Mouse (Mus musculus) megakaryocyte, embryonic 14.5 days (primary cell): Measurements from ENCODE around the gene Cacng5. TPM values are rescaled to one million over a fixed set of nuclear protein-coding genes. Genes with fewer than 3 reads are reported as not detected.

Source experiments
- H3K27me3 ChIP-seq: replicated peaks from 2 replicates; pipeline ENCODE3; 2012; ENCODE audit warnings: inconsistent platforms
- H3K36me3 ChIP-seq: replicated peaks from 2 replicates; pipeline ENCODE3; 2012; ENCODE audit warnings: low read length, inconsistent platforms, mixed read lengths
- H3K4me1 ChIP-seq: 2 replicates; pipeline ENCODE4 v1.6.1; 2012; ENCODE audit warnings: inconsistent platforms
- H3K4me3 ChIP-seq: replicated peaks from 2 replicates; pipeline ENCODE3; 2012; ENCODE audit warnings: moderate library complexity, mild to moderate bottlenecking, inconsistent platforms
- H3K9me3 ChIP-seq: 2 replicates; pipeline ENCODE4 v1.6.1; 2012; ENCODE audit warnings: inconsistent platforms
- FLI1 ChIP-seq: IDR thresholded peaks from 2 replicates; pipeline ENCODE4 v1.6.1; 2012; ENCODE audit warnings: low read length, inconsistent platforms, mixed read lengths
- GATA1 ChIP-seq: IDR thresholded peaks from 3 replicates; pipeline ENCODE4 v1.6.1; 2012; ENCODE audit warnings: mixed read lengths, low read length, inconsistent platforms, borderline replicate concordance
- polyA plus RNA-seq: library from polyadenylated mRNA; stranded (reverse); fragments of >175 nt; gene quantifications from 2 replicates; pipeline ENCODE4 v1.2.3, GENCODE M21; 2012; ENCODE audit warnings: low replicate concordance; ENCODE audit not compliant: insufficient read depth

The Cacng5 gene
- polyA plus RNA-seq, 1 experiment: not detected

DNA sequence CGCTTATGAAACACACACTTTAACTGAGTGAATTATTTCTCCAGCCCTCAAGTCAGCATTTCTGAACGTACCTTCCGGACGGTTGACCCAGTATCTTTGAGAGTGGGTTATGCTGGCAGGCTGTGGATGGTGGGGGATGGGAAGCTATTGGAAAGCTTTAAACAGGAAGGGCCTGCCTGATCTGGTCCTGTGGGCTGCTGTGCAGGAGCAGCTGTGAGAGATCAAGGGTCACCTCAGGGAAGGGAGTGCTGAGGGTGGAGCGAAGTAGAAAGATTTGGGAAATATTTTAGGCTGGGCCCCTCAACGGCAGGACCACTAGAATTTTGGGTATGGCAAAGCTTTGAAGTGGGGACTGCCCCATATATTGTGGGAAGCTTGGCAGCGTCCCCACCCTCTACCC, 16.9 kb upstream of the Cacng5 start:
- TF ChIP-seq GATA1 (no peak), FLI1 (no peak)
- no peaks in the 10 kb centered on the region for H3K9me3 ChIP-seq
- peaks cover 22% of the 10 kb centered on the region for H3K36me3 ChIP-seq
- no peak overlapping the region for H3K4me3 ChIP-seq
- no peaks in the 10 kb centered on the region for H3K27me3 ChIP-seq
- H3K4me1 ChIP-seq: no peaks in the 10 kb centered on the region

DNA sequence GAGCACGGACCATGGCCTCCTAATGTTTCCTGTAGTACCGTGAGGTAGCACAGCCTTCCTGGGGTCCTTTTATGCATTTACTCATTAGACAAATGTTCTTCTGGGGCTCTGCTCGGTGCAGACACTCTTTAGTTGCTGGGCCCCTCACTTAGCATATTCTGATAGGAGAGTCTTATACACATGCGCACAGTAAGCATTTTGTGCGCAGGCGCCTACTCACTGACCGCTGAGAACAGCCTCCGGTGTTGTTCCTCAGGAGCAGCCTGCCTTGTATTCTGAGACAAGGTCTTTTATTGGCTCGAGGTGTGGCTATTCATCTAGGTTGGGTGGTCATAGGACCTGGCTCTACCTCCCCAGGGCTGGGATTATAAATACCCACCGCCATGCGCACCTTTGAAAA, 16.4 kb upstream of the Cacng5 start:
- peaks cover 18% of the 10 kb centered on the region for H3K36me3 ChIP-seq
- H3K4me1 ChIP-seq: no peaks in the 10 kb centered on the region
- H3K9me3 ChIP-seq: peaks cover 4% of the 10 kb centered on the region
- no peaks in the 10 kb centered on the region for H3K27me3 ChIP-seq
- no peak for TF ChIP-seq FLI1
- TF ChIP-seq GATA1: no peak
- no peak overlapping the region for H3K4me3 ChIP-seq

DNA sequence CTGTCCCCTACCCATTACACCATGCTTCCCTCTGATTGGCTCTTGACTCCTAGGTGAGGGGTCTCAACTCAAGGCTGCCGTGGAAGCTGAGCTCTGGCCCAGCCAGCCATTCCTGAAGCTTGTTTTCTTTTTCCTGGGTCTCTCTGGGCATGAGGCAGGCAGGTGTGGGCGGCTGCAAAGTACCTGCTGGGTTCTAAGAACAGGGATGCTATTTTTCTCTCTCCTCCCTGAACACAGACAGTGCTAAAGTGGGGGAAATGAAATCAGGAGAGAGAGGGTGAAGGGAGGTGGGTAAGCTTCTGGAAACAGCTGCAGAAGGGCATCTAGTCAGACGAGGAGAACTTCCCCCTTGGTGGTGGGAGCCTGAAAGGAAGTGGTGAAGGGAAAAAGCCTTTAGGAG, 14.9 kb upstream of the Cacng5 start:
- no peaks in the 10 kb centered on the region for H3K4me1 ChIP-seq
- H3K36me3 ChIP-seq: peaks cover 2% of the 10 kb centered on the region
- no peak overlapping the region for H3K4me3 ChIP-seq
- peaks cover 5% of the 10 kb centered on the region for H3K9me3 ChIP-seq
- H3K27me3 ChIP-seq: no peaks in the 10 kb centered on the region
- TF ChIP-seq FLI1: no peak
- no peak for TF ChIP-seq GATA1

DNA sequence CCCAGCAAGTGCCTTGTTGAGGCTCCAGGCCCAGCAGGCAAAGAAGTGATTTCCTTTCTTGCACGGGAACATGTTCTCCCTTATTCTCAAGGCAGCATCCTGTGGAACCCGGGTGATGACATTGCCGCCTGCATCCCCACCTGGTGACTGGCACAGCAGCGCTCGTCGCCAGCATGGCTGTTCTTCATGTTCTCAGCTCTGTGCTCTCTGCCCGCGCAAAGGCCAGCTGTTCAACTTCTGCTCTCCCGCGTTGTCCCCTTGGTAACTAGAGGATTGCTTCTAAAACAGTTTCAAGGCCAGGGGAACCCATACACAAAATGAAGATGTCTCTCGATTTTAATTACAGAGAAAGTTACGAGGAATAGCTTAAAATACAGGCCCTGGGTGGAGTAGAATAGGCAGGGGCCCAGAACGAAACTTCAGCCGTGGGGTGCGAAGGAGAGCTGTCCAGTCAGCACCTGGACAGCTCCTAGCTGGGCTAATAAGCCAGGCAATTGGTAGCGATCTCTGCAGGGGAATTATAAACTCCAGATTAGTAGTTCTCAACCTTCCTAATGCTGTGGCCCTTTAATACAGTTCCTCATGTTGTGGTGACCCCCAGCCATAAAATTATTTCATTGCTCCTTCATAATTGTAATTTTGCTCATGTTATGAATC, 5.1 kb upstream of the Cacng5 start:
- no peak overlapping the region for H3K4me3 ChIP-seq

DNA sequence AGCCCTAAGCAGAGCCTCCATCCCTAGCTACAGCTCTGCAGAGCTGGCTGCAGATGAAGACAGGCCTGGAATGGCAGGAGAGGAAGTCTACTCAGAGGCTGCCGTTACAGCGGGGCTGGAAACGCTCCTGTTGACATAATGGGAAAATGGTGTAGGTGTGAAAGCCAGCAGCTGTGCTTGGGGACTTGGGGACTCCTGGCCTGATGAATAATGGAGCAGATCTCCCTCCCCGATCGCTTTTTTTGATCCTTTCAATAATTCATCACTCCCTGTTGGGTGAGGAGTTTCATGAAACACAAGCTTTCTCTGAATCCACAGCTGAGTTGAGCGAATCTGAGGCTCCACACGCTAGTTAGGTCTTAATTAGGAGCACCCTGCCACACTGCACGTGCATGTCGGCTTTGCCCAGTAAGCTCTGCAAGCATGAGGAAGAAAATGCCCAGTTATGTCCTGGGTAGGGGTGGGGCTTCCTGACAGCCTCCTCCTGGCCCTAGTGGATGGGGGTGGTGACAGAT, 2.9 kb upstream of the Cacng5 start:
- Histone ChIP-seq H3K27me3 (peaks cover 62% of the 10 kb centered on the region), H3K9me3 (no peaks in the 10 kb centered on the region), H3K36me3 (no peaks in the 10 kb centered on the region), H3K4me1 (peaks cover 9% of the 10 kb centered on the region), H3K4me3 (no peak overlapping the region)
- TF ChIP-seq FLI1: no peak

More for the DNA sequence above, 5.1 kb upstream of the Cacng5 start:
- Histone ChIP-seq H3K4me1 (peaks cover 3% of the 10 kb centered on the region; the same call in 1 of the 2 replicates), H3K9me3 (no peaks in the 10 kb centered on the region), H3K27me3 (peaks cover 43% of the 10 kb centered on the region), H3K36me3 (no peaks in the 10 kb centered on the region)
- no peak for TF ChIP-seq FLI1
- TF ChIP-seq GATA1: no peak

DNA sequence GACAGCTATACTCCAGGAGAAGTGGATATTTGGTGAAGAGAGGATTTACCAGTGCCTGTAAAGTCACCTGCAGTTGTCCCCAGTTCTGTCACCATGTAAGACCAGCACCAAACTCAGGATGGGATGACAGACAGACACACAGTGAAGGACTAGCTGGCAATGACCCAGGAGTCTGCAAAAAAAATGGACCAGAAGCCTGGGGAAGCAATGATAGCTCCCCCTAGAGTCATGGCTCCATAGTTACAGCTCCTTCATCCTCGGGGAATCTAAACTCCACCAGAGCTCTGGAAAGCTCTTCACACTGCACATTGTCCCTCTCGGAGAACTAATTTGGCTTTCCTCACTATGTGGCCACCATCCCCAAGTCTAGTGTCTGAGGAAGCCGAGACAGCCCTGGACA, 1.5 kb downstream of the Cacng5 start:
- Histone ChIP-seq H3K4me3 (no peak overlapping the region), H3K4me1 (peaks cover 6% of the 10 kb centered on the region), H3K9me3 (no peaks in the 10 kb centered on the region), H3K36me3 (no peaks in the 10 kb centered on the region), H3K27me3 (peaks cover 84% of the 10 kb centered on the region)
- no peak for TF ChIP-seq FLI1
- TF ChIP-seq GATA1: no peak

DNA sequence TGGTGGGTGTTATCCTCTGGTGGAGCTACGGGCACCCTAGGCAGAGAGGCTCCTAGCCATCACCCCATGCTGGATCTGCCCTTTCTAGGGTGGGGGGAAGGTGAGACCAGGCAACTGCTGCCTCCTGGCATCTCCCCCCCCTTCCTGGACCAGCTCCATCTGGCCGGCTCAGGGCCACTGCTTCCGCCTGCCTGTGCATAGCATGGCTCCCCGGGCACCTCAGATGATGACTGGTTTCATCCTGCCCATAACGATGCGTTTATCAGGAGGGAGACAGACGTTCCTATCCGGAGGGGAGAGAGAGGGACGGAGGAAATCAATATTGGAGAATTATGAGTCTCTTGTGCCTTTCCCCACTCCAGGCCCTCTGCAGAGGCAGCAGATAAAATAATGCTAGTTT, 9.5 kb downstream of the Cacng5 start:
- Histone ChIP-seq H3K4me1 (peaks cover 7% of the 10 kb centered on the region), H3K4me3 (no peak overlapping the region), H3K9me3 (peaks cover 3% of the 10 kb centered on the region), H3K36me3 (no peaks in the 10 kb centered on the region), H3K27me3 (peaks cover 49% of the 10 kb centered on the region)
- no peak for TF ChIP-seq GATA1
- TF ChIP-seq FLI1: no peak

DNA sequence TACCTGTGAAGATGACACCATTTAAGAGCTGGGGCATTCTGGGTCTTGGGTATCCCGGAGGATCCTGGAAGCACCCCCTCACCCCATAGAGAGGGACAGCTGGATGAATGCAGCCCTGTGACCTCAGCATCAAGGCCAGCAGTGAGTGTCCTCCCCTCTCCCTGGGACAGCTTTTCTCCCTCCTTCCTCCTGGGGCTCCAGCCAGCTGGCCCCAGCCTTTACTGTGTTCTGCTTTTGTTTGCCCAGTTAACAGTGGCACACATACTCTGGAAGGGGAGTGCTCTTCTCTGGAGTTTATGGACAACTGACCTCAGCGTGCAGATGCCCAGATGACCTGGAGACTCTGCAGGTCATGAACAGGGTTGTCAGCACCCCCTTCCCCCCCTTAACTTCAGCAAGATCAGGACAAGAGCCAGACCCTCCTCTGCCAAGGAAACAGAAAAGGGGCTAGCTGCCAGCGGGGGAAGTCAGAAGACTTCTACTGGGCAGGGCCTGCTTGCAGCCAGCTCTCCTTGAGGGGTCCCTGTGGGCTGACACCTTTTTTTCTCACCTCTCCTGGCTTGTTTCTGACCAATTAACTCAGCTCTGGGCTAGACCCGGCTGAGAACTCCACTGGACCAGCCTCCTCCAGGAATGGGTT, 10.8 kb downstream of the Cacng5 start:
- H3K4me3 ChIP-seq: no peak overlapping the region
- peaks cover 4% of the 10 kb centered on the region for H3K9me3 ChIP-seq
- peaks cover 7% of the 10 kb centered on the region for H3K4me1 ChIP-seq
- no peak for TF ChIP-seq FLI1
- no peak for TF ChIP-seq GATA1
- H3K27me3 ChIP-seq: peaks cover 42% of the 10 kb centered on the region
- no peaks in the 10 kb centered on the region for H3K36me3 ChIP-seq

DNA sequence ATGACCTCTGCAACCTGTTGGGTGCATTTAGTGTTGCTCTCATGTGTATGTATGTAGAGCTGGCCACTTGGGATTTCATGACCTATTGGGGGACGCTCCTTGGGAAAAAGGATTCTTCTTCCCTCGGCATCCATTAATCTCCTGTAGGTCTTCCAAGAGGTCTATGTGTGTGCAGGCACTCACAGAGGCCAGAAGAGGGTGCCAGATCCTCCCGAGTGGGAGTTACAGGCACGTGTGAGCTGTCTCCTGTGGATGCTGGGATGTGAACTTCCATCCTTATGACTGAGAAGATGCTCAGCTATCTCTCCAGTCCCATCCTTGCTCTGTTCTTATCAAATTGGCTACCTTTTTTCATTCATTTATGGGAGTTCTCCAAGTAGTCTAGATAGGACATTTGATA, 14.4 kb downstream of the Cacng5 start:
- Histone ChIP-seq H3K4me3 (no peak overlapping the region), H3K27me3 (peaks cover 40% of the 10 kb centered on the region), H3K4me1 (peaks cover 7% of the 10 kb centered on the region), H3K36me3 (no peaks in the 10 kb centered on the region), H3K9me3 (peaks cover 4% of the 10 kb centered on the region)
- TF ChIP-seq FLI1 (no peak), GATA1 (no peak)

DNA sequence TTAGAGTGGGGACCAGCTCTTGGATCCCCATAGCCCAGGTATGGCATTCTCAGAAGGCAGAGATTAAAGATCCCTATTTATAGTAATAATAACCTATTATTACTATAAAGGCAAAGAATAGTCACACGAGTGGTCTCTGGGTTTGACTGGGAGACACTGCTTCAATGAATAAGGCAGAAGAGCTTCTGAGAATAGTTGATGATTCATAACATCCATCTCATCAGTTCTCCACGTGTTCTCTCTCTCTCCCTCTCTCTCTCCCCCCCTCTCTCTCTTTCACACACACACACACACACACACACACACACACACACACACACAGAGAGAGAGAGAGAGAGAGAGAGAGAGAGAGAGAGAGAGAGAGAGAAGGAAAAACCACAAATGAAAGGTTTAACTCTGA, 16.2 kb downstream of the Cacng5 start:
- Histone ChIP-seq H3K36me3 (no peaks in the 10 kb centered on the region), H3K9me3 (peaks cover 4% of the 10 kb centered on the region), H3K27me3 (peaks cover 28% of the 10 kb centered on the region), H3K4me3 (no peak overlapping the region), H3K4me1 (peaks cover 7% of the 10 kb centered on the region)
- TF ChIP-seq FLI1 (no peak), GATA1 (no peak)
